Mouse (Mus musculus) T-cell, adult 66 days (primary cell): Measurements from ENCODE around the gene Idi1. TPM values are rescaled to one million over a fixed set of nuclear protein-coding genes. Genes with fewer than 3 reads are reported as not detected.

Source experiments
- total RNA-seq, 2 experiments: library from RNA; stranded (reverse); gene quantifications; 3 replicates in 1 of 2; 4 replicates in 1 of 2; pipeline ENCODE4 v1.2.4; 2023

Idi1 gene
- 10 to 100 TPM; 12.9 to 21.6 TPM for total RNA-seq

GRCm38 (mm10) chr13:8885445-8886184 is at the start of gene Idi1:
TSS of gene Idi1 (plus strand) at chr13:8885501.

DNA sequence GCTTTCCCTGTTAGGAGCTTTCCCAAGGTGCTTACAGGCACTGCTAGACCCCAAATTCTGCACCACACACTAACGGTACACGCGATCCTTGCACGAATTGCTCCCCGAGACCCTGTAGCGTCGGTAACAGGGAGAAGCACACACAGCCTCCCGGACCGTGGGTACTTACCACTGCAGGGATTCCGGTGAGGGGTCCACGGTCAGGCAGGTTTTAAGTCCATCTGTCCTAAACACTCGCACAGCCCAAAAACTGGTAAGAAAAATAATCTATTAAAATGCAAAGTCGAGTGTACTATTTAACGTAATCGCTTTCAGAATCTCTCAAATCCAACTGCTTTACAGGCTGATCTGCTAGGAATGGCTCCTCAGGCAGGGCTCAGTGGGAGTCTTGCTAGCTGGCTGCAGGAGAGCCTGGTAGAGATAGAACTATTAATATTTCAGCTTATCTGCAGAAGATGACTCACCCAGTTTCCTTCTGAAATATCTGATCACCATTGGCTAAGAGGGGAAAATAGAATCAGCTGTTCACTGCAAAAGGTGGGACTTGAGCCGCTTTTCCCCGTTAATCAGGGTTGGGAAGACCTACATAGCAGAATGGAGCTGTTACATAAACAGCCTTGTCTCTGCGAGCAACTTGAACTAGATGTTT is 13.9 kb upstream of the Idi1 start, which contains the start of gene Wdr37:
TSS of gene Wdr37 (minus strand) at position 596 of the 649 bp plus-strand sequence.

Other genes with a start within 250 kb of the Idi1 start
- 10 to 100 TPM; 69.9 to 74.5 TPM for gene Wdr37, start 13.6 kb upstream of the Idi1 start, total RNA-seq
- gene Gm9745, start 62.7 kb downstream of the Idi1 start, total RNA-seq = not detected
- gene Idi2, start 67.4 kb downstream of the Idi1 start, total RNA-seq = not detected
- gene Gtpbp4, start 110.6 kb downstream of the Idi1 start, total RNA-seq = 10 to 100 TPM; 90.9 to 91.8 TPM
- 10 to 100 TPM; 70.3 to 75.6 TPM for gene Larp4b, start 208.4 kb downstream of the Idi1 start, total RNA-seq